Comparison of ENCODE assay signal across 10 mouse cellular contexts in the genomic region with DNA sequence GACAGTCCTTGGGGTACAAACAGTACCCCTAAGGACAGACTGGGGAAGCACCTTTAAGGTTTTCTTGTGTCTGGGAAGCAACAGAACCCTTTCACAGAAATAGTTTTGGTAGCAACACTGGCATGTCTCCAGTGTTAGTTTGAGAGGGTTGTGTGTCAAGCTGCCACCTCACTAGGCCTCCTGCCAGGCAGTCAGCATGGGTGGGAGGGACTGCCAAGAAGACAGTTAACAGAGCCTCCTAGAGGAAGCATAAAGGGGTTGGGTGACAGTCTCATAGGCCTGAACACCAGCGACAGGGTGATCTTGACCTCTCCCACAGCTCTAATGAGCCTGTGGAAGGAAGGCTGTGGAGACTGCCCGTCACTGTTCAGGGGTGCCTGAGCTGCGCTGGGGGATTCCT.
DNase-seq lines count a peak whose midpoint lies in the region; ATAC-seq and TF ChIP-seq lines count a peak whose summit lies in the region.
"Had no signal": no experiment of that assay in that cellular context is flagged by ENCODE, and none has a peak within 500 bp of the region (broad histone marks: within the 10 kb centered on the region; RNA-seq: fewer than 3 reads in every experiment).

No protein-coding gene starts in this region.

- 0 out of 2 replicates have a peak, but pooled peaks cover 3% of the 10 kb centered on the region for H3K4me1 ChIP-seq in hindbrain, postnatal 0 days (ENCODE audit: insufficient read depth, low read length)
- peaks cover 22% of the 10 kb centered on the region for H3K4me1 ChIP-seq in hindbrain, embryonic 13.5 days (replicated peaks)
- peaks cover 31% of the 10 kb centered on the region for H3K4me1 ChIP-seq in cerebellum, adult 2 months (ENCODE audit: control insufficient read depth, insufficient read depth, low read length)
- H3K4me1 ChIP-seq in heart, embryonic 11.5 days (ENCODE audit: control insufficient read depth, insufficient read depth, low read length): peaks cover 10% of the 10 kb centered on the region; the same call in 1 of the 2 replicates
- no peaks in the 10 kb centered on the region for H3K4me1 ChIP-seq in intestine, embryonic 15.5 days (replicated peaks)

- intact Hi-C loops in left cerebral cortex, postnatal 4 days (cut with DNase I): no loop called here

- no peak for TF ChIP-seq POLR2A in cerebellum, adult 2 months (IDR thresholded peaks at IDR 0.05; ENCODE audit: borderline replicate concordance, insufficient read depth, low read length)

- H3K27me3 ChIP-seq in hindbrain, postnatal 0 days (ENCODE audit: insufficient read depth, low read length): no peaks in the 10 kb centered on the region
- H3K27me3 ChIP-seq in hindbrain, embryonic 13.5 days: peaks cover 7% of the 10 kb centered on the region; the same call in 1 of the 2 replicates
- no peaks in the 10 kb centered on the region for H3K27me3 ChIP-seq in cerebellum, adult 2 months (ENCODE audit: control insufficient read depth, insufficient read depth, low read length)
- no peaks in the 10 kb centered on the region for H3K27me3 ChIP-seq in heart, embryonic 11.5 days (ENCODE audit: control insufficient read depth, insufficient read depth, low read length)
- no peaks in the 10 kb centered on the region for H3K27me3 ChIP-seq in intestine, embryonic 15.5 days (replicated peaks)

- 56% methylated on average over 3 of the region's 3 CpGs for WGBS in hindbrain, postnatal 0 days
- 75% methylated on average over 3 of the region's 3 CpGs for WGBS in hindbrain, embryonic 13.5 days
- WGBS in cerebellum, adult 2 months: 15% methylated on average over 3 of the region's 3 CpGs
- 64% methylated on average over 3 of the region's 3 CpGs for WGBS in heart, embryonic 11.5 days (ENCODE audit: insufficient replicate concordance)
- WGBS in intestine, embryonic 15.5 days: 64% methylated on average over 3 of the region's 3 CpGs

- peak; percentile 60 for DNase-seq in hindbrain, postnatal 0 days (ENCODE audit: low spot score)
- DNase-seq in cerebellum, adult 2 months: peak; percentile 88 to 89
- DNase-seq in left cerebral cortex, postnatal 4 days: peak; percentile 59
- DNase-seq in urinary bladder, postnatal 36 days (ENCODE audit: low spot score in 2 of 2): no peak
- no peak for DNase-seq in natural killer cell, adult 2 months (ENCODE audit: low spot score in 2 of 2)
- DNase-seq: thymus, postnatal 36 days had no signal

- 0 out of 2 replicates have a peak overlapping the region, but pooled peaks have one; percentile 5 for H3K9ac ChIP-seq in hindbrain, postnatal 0 days (replicated peaks; ENCODE audit: low read length)
- H3K9ac ChIP-seq in hindbrain, embryonic 13.5 days: no peak overlapping the region
- H3K9ac ChIP-seq in heart, embryonic 11.5 days (ENCODE audit: low read depth, low read length): no peak overlapping the region; the same call in 1 of the 2 replicates
- H3K9ac ChIP-seq in intestine, embryonic 15.5 days: no peak overlapping the region

- ATAC-seq in hindbrain, postnatal 0 days: peak; percentile 55; the same call in 1 of the 2 replicates
- no peak for ATAC-seq in hindbrain, embryonic 13.5 days (ENCODE audit: low FRiP score)
- ATAC-seq in heart, embryonic 11.5 days (replicated peaks; ENCODE audit: insufficient number of reproducible peaks, low FRiP score, low TSS enrichment): 0 out of 2 replicates have a peak, but pooled peaks have one; percentile 35
- ATAC-seq in intestine, embryonic 15.5 days: no peak
- ATAC-seq: midbrain, embryonic 16.5 days had no signal

- H3K4me2 ChIP-seq in hindbrain, postnatal 0 days (ENCODE audit: low read depth, low read length): no peak overlapping the region
- H3K4me2 ChIP-seq in hindbrain, embryonic 13.5 days: no peak overlapping the region
- no peak overlapping the region for H3K4me2 ChIP-seq in heart, embryonic 11.5 days
- no peak overlapping the region for H3K4me2 ChIP-seq in intestine, embryonic 15.5 days (replicated peaks)

- H3K27ac ChIP-seq in hindbrain, postnatal 0 days: no peak overlapping the region
- no peak overlapping the region for H3K27ac ChIP-seq in hindbrain, embryonic 13.5 days
- H3K27ac ChIP-seq in cerebellum, adult 2 months (ENCODE audit: insufficient read depth, low read length): peak overlapping the region; percentile 29; the same call in 1 of the 2 replicates
- H3K27ac ChIP-seq in heart, embryonic 11.5 days (ENCODE audit: low read depth, low read length): no peak overlapping the region
- no peak overlapping the region for H3K27ac ChIP-seq in intestine, embryonic 15.5 days

- no peaks in the 10 kb centered on the region for H3K36me3 ChIP-seq in hindbrain, postnatal 0 days (ENCODE audit: insufficient read depth, low read length)
- H3K36me3 ChIP-seq in hindbrain, embryonic 13.5 days: no peaks in the 10 kb centered on the region
- H3K36me3 ChIP-seq in heart, embryonic 11.5 days (ENCODE audit: control insufficient read depth, insufficient read depth, low read length): no peaks in the 10 kb centered on the region
- no peaks in the 10 kb centered on the region for H3K36me3 ChIP-seq in intestine, embryonic 15.5 days

- no peak for TF ChIP-seq CTCF in hindbrain, postnatal 0 days (IDR thresholded peaks at IDR 0.05; ENCODE audit: low read depth)
- no peak for TF ChIP-seq CTCF in cerebellum, adult 2 months (IDR thresholded peaks at IDR 0.05; ENCODE audit: borderline replicate concordance, insufficient read depth, low read depth, low read length)

- no peak overlapping the region for H3K4me3 ChIP-seq in hindbrain, postnatal 0 days (ENCODE audit: low read length)
- H3K4me3 ChIP-seq in hindbrain, embryonic 13.5 days: no peak overlapping the region
- no peak overlapping the region for H3K4me3 ChIP-seq in cerebellum, adult 2 months (replicated peaks; ENCODE audit: insufficient read depth, low read depth, low read length)
- H3K4me3 ChIP-seq in heart, embryonic 11.5 days (ENCODE audit: low read depth, low read length): no peak overlapping the region
- no peak overlapping the region for H3K4me3 ChIP-seq in intestine, embryonic 15.5 days (replicated peaks)

- no peaks in the 10 kb centered on the region for H3K9me3 ChIP-seq in hindbrain, postnatal 0 days (ENCODE audit: low read length)
- no peaks in the 10 kb centered on the region for H3K9me3 ChIP-seq in hindbrain, embryonic 13.5 days
- H3K9me3 ChIP-seq in heart, embryonic 11.5 days (replicated peaks; ENCODE audit: control insufficient read depth, low read length): no peaks in the 10 kb centered on the region
- H3K9me3 ChIP-seq in intestine, embryonic 15.5 days: no peaks in the 10 kb centered on the region

Comparison
In these comparisons a context has a peak if more than half of its experiments do, and no peak if none do; other contexts are left out.
1. ATAC-seq: peak in hindbrain, postnatal 0 days (single experiment) and heart, embryonic 11.5 days (single experiment); none in hindbrain, embryonic 13.5 days (single experiment) and intestine, embryonic 15.5 days (single experiment).
2. DNase-seq: peak in hindbrain, postnatal 0 days (single experiment), cerebellum, adult 2 months (2 of 2) and left cerebral cortex, postnatal 4 days (single experiment); none in urinary bladder, postnatal 36 days (0 of 2) and natural killer cell, adult 2 months (0 of 2).